Mouse (Mus musculus) thymus, postnatal 0 days (tissue): Measurements from ENCODE around the gene Cth. TPM values are rescaled to one million over a fixed set of nuclear protein-coding genes. Genes with fewer than 3 reads are reported as not detected.
"Not testable (repeated sequence)": the region's sequence is repeated elsewhere in the genome, so short reads cannot be mapped to it uniquely, and the experiment has no call there.

Experiments
- DNase-seq: peaks from one replicate; pipeline ENCODE4 v3.0.0-alpha.2; 2015; ENCODE audit warnings: low spot score
- polyA plus RNA-seq: library from polyadenylated mRNA; unstranded; fragments of >200 nt; fragmentation: Nextera tagmentation; extraction: Ambion mirVana; gene quantifications from 2 replicates; pipeline ENCODE4 v1.2.1, GENCODE M21; 2015

Gene Cth
- 10.4 and 11.4 TPM in 2 replicates for polyA plus RNA-seq

- peak; percentile 53 for DNase-seq
These were observed at the start of gene Cth for GRCm38 (mm10) chr3:157924692-157925328. Gene Cth (minus strand): TSS chr3:157925077.

DNA sequence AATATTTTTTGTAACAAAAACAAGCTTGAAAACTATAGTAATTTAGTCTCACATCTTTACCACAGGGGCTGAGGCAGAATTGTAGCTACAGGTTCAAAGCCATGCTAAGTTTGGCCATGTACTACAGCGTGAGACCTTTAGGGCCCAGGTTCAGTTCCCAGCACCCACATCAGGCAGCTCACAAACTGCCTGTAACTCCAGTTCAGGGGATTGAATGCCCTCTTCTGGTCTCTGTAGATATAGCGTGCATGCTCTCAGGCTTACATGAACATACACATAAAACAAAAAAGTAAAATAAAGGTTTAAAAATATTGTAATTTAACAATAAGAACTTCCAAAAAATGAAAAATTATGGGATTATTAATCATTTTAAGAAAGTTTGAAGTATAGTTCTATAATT lies 48.4 kb upstream of the Cth start:
- DNase-seq, result no peak

- no peak for DNase-seq
These were observed 46.3 kb upstream of the Cth start for GRCm38 (mm10) chr3:157971151-157971550.

DNA sequence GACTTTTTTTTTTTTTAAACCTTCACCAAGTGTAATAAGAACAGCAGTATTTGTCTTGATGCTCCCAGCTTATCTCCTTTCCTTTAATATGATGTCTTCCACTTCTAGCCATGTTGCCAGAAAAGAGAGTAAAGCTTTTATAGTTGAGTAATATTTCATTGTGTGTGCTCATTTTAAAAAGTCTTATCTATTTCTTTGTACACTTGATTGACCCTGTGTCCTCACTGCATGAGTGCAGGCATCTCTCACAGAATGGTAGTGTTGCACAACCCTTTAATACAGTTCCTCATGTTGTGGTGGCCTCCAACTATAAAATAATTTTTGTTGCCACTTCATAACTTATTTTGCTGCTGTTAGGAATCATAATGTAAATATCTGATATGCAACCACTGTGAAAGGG lies 32.4 kb upstream of the Cth start:
- no peak for DNase-seq

DNA sequence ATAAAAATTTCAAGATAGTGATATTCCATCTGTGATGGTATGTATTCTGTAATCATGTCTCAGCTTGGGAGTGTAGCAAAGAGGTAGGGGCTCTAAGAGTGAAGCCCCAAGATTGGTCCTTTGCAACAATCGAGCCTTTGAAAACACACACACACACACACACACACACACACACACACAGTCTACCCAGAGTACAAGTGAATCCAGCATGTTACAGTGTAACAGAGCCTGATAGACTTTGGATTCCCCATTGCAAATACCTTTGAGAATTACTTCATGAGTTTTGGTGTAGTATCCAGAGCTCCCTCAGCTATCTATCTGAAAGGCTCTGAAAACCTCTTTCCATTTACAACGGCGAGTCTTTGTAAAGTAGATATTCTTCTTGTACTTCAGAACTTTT lies 31.3 kb upstream of the Cth start:
- DNase-seq, result no peak

DNA sequence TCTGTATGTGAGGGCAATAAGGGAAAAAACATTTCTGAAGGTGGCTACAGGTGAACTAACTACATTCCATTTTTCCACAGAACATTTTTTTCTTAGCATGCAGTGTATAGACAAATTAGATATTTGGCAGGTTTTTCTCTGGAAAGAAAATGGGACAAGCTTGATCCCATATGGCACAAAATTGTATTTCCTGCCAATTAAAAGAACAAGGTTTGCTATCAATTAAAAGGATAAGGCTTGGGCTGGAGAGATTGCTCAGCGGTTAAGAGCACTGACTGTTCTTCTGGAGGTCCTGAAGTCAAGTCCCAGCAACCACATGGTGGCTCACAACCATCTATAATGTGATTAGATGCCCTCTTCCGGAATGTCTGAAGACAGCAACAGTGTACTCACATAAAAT lies 30.6 kb upstream of the Cth start:
- no peak for DNase-seq

DNA sequence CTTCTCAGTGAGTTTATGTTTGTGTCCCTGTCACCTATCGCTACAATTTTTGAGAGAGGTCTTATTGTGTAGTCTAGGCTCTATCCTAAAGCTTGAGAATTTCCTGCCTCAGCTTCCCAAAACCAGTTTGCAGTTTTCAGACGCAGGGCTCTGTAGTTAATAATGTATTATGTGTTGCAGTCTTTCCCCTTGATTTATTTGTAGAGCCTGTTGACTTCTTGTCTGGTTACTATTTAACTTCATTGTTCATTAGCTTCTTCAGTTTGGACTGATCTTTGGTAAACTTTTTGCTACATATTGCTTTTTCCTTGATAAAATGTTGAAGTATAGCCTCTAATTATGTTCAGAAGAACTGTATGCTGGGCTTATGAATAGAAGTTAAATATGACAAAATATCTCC lies 27.8 kb upstream of the Cth start:
- no peak for DNase-seq

DNA sequence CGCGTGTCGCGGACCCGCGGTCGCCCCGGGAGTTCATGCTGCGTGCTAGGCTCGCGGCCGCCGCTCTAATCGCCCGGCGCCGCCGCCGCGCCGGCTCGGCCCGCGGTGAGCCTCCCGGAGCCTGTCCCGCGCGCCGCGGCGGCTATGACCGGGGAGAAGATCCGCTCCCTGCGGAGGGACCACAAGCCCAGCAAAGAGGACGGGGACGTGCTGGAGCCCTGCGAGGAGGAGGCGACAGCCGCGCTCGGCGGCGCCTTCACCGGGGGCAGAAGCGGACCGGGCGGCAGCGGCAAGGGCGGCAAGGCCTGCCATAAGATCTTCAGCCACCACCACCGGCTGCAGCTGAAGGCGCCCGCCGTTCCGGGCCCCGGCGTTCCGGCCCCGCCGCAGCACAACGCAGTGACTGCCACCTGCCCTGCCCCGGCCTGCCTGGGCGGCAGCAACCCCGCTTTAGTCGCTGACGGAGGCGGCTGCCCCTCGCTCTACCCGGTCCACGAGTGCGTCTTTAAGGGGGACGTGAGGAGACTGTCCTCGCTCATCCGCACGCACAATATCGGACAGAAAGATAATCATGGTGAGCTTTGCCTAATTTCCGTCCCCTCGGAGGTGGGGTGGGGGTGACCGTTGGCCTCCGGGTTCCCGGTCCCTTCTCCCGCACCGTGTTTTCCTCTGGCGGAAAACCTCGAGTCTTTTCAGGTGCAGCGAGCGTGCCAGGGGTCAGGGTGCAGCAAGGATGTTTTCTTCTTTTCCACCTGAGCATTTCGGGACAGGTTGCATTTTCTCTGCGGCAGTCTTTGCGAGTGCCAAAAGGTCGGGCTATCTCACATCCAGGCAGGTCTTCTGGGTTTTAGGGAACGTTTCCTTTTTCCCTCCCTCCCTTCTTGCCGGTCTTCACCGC lies 22.8 kb upstream of the Cth start:
- no peak for DNase-seq

DNA sequence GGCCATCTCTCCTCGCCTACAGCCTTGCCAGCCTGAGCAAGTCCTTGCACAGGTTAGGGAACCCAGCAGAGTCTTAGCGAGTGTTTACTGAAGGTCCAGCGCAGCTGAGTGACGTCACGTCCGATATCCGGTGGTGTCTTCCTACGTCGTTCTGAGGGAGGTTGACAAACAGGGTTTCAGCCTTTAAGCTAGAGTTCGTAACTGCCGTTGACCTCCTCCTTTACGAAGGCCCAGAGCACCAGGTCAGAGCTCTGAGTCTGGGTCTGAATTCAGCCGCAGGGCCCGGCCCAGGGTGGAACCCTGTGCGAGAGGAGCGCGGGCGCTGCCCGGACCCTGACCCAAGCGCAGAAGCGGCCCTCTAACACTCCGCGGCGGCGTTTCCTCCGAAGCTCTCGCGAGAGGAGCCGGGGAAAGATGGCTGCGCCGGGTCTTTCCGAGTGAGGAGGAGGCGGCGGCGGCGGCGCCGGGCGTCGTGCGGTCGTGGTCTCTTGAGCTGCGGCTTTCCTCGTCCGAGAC lies 22.0 kb upstream of the Cth start, which contains the start of gene Ankrd13c:
Gene Ankrd13c, plus strand, starts transcription at position 397 of the 516 bp plus-strand sequence.
- peak; percentile 93 for DNase-seq

DNA sequence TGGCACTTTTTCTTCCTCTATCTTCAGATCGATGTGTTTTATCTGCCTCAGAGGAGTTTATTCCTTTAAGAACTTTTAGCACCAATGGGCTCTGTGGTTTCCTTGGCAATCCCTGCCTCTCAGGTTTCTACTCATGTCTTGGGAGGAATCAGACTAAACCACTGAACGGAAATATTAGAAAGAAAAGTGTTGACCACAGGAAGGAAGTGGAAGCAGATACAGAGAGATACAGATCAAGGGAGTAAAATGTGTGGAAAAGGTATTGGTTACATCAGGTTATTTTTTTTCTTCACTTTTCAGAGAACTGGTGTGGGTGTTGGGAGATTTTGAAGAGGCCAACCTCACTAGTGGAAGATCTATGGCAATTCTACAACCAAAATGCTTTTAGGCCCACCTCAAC lies 13.7 kb upstream of the Cth start:
- DNase-seq, result no peak

DNA sequence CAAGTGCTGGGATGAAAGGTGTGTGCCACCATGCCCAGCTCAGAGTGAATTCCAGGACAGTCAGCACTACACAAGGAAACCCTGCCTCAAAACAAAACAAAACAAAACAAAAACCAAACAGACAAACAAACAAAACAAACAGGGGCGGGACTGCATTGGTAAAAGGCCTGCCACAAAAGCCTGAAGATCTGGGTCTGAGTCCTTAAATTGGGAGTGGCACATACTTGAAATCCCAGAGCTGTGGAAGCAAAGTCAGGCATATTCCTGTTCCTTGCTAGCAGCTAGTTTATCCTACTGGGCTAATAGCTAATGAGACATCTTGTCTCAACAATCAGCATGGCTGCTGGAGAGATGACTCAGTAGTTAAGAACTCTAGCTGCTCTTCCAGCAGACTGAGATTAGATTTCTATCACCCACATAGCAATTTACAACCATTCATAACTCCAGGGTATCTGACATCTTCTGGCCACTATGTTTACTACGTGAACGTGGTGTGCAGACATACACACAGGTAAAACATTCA lies 9.5 kb upstream of the Cth start:
- DNase-seq, result no peak

DNA sequence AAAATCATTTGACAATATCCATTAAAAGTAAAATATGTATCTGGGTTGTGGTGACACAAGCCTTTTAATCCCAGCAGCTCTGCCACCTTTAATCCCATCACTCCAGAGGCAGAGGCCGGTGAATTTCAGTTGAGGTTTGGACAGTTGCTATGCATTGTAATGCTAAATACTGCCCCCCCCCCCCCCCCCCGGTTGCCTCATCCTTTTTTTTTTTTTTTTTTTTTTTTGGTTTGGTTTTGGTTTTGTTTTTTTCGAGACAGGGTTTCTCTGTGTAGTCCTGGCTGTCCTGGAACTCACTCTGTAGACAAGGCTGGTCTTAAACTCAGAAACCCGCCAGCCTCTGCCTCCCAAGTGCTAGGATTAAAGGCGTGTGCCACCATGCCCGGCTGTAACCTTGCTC lies 8.3 kb upstream of the Cth start:
- not testable (repeated sequence) for DNase-seq

- DNase-seq, result no peak
These were observed 7.2 kb upstream of the Cth start for GRCm38 (mm10) chr3:157932074-157932473.

DNA sequence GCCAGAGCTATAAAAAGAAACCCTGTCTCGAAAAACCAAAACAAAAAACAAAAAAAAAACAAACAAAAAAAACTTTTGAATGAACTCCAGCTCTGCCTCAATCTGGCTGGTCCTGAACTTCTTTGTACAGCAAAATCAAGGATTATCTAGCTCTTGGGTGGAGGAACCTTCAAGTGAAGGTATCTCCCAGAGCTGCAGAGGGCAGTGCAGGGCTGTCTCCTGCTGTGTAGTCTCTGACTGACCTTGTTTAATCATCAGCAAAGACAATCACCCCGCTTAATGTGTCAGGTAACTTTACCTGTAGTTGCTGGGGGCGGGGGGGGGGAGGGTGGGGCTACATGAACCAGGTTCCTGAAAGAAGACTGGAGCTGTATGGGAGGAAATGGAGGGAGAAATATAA lies 6.7 kb upstream of the Cth start:
- no peak for DNase-seq

DNA sequence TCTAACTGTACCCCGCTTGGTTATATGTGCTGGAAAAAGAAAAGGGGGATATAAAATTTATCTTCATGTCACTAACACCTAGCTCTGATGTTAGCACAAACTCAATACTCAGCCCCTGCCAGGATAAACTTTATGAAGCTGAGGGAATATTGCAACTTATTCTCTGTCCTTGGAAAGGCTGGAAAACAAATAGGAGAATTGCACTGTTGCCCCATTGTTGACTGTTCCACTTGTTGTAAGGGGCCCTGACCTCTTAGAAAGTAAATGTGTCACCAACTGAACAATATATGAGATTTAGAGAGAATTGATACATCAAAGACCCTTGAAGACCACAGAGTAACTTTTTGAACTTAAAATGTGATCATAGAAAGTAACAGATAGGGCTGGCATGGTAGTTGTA lies 4.5 kb upstream of the Cth start:
- DNase-seq, result no peak

DNA sequence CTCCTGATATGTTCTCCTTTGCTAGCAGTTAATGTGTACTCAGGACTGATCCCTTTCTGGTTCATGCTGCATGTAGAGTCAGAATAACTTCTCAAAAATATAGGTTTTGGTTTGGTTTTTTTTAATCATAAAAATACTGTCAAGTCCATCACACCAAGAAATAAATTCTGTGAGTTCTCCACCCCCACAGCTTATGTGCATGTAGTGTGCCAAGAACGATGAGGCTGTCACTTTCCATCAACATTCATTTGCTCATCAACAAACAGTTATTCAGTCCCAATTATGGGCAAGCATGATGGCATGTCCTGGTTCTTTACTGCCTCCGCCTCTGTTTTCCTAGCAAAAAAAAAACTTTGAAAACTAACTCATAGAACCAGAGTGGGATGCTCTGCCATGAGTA lies 3.9 kb upstream of the Cth start:
- DNase-seq, result no peak

GRCm38 (mm10) chr3:157926761-157927160 lies 1.9 kb upstream of the Cth start:
- no peak for DNase-seq

- DNase-seq, result no peak
These were observed 1.0 kb upstream of the Cth start for GRCm38 (mm10) chr3:157925706-157926510.

DNA sequence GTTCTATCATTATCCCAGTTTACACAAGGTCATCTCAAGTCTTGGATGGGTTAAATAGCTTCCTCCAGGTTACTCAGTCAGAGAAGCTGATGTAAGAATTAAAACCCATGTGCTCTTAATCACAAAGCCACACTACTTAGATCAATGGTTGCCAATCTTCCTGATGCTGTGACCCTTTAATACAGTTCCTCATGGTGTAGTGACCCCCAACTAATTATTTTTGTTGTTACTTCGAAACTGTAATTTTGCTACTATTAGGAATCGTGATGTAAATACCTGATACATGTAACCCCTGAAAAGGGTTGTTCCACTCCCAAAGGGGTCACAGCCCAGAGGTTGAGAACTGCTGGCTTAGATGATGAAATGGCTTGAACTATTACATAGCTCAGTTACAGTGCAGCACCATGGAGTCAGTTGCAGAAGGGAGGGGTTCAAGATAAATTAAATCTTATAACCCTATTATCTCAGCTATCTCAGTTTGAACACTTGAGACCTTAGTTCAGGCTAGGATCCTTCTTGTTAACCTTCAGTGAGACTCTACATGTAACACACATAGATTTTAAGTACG lies 1.5 kb downstream of the Cth start:
- DNase-seq, result no peak

- no peak for DNase-seq
These were observed 3.5 kb downstream of the Cth start for GRCm38 (mm10) chr3:157921376-157921775.

DNA sequence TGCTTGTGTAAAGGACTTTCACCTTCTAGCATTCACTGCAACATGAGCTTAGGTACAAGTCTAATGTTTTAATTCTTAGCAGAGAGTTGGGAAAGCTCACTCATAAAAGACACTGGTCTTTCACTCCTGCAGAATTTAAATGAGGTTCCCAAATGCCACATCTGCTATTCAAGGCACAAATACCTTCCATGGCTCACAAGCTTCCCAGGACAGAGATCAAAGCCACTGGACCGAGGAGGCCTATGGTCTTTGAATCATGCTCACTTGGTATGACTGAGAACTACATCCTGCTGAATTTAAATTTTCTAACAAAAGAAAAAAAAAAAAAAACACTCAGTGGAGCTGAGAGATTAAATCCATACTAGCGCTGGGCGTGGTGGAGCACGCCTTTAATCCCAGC lies 8.5 kb downstream of the Cth start:
- DNase-seq, result no peak
